Mouse (Mus musculus) left cerebral cortex, postnatal 25 days (tissue): Measurements from ENCODE around the gene Tns3. TPM values are rescaled to one million over a fixed set of nuclear protein-coding genes. Genes with fewer than 3 reads are reported as not detected.
A peak's percentile ranks its signal among the peaks of the same experiment; 100 is the strongest.

ENCODE experiments used
- DNase-seq, 2 experiments: peaks; one replicate each; pipeline ENCODE4 v3.0.0; 2022; ENCODE audit warnings: low spot score in 2 of 2, mixed read lengths in 1 of 2
- intact Hi-C: fragments of 180-260 bp; cut with DNase I; formaldehyde crosslinking; loops from one replicate; pipeline ENCODE4 v1.15.1; 2025
- total RNA-seq, 2 experiments: library from RNA; stranded (reverse); gene quantifications; 2 replicates each; pipeline ENCODE4 v1.2.3; 2021

Gene Tns3
- total RNA-seq, 2 experiments from 2014 or later, result 34.9 to 38.3 TPM

DNA sequence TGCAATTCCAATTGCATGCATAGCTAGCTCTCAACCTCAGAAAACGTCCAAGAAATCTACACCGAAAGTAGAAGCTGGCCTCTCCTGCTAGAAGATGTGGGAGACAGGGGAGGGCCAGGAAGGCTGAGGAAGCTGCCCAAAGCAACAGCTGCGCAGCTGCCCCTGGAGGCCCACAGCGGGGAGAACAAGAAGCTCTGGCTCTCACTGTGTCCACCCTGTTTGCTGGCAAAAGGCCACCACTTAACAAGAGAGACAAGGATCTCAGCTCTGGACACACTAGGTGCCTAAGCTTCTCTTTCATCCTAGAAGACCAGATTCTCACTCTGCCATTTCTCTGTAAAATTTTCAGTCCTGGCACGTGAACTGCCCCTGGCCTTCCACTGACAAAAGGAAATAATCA lies 167.6 kb downstream of the Tns3 start:
- intact Hi-C loops, result no loop called here
- DNase-seq, result peak; percentile 22 to 24

DNA sequence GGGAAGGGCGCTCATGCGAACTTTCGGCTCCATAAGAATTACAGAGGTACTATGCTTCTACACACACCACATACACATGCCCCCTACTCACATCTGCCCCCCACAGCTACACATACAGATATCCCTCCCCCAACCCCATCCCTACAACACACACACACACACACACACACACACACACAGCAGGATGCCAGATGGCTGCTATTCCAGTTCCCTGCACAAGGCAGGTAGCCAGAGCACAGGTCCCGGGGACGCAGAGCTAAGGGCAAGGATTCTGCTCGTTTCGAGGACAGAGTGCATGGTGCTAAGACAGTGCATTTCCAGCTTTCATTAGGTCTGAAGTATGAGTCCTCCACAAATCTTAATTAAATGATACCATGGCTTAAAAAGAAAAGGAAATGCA lies 168.5 kb downstream of the Tns3 start:
- DNase-seq, result no peak
- intact Hi-C loops, result no loop called here

DNA sequence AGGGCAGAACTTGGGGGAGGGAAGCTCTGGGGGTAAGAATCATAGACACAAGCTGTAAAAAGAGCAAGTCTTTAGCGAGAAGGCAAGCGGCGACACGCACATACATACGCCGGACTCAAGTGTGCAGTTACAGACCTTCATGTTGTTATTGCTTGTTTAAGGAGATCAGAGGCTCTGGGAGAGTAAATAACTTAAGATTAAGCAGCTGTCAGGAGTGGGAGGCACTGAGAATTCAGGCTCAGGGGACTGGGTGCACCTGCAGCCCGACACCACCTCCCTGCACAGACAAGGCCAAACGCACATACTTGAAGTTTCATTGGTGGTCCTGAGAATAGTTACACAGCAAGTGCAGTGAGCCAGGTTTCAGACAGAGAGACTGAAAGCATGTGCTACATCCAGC lies 169.3 kb downstream of the Tns3 start:
- no peak for DNase-seq
- intact Hi-C loops, result no loop called here

DNA sequence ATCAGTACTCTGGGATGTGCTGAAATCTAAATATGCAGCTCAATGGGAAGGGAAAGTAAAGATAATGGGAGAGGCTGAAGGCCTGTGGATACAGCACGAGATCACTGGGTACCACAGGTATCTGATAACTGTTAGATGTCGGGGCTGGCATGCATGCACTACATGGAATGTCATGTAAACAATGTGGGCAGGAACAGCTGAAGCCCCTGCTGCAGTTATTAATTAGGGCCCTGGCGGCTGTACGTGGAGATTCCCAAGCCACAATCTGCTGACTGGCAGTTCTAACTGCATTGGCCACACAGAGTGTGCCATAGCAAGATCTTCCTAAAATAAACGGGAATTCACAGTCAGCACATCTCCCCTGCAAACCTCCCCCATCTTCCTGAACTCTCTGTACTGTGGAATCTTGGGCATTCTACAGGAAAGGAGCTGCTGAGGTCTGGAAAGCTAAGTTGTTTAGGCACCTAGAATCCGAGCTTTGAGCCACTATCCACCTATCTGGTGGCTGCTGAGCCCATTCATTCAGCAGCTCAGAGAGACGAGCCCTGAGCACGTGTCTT lies 170.3 kb downstream of the Tns3 start:
- DNase-seq, result peak in 1 of 2 experiments; percentile 54
- intact Hi-C loops, result no loop called here

DNA sequence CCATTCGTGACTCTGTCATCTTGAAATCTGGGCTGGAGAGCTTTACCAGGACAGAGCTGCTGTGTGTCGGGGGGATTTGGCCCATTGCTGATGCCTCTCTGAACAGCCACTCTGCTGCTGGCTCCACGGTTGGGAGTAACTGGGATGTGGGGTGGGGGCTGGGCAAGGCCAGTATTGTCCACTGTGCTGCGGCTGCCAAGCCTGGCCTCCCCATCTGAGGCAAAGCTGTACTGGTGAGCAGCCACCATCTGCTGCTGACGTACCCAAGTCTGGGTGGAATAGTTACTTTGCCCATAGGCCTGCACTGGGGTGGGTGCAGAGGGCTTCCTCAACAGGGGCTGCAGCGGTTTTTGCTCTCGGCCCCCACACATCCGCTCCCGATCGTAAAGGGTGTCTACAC lies 172.0 kb downstream of the Tns3 start:
- intact Hi-C loops, result no loop called here

DNA sequence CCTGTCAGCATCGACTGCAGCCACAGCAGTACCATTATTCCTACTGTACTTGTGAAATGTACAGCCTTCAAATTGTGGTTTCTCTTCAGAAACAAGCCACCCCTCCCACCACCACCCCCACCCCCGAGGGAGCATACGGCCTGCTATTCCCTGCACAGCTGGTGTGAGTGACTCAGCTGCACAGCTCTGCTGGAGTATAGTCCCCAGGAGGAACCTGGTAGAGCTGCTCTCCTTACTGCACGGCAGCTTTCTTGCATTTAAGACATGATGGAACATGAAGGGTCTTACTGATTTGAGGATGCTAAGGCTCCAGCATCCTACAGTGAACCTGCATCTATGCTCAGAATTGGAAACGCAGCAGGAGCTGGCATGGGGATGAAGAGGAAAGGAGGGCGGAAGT lies 176.1 kb downstream of the Tns3 start:
- intact Hi-C loops, result no loop called here
- DNase-seq, result peak; percentile 51 to 75

More for the DNA sequence above, 172.0 kb downstream of the Tns3 start:
- peak; percentile 14 to 54 for DNase-seq

DNA sequence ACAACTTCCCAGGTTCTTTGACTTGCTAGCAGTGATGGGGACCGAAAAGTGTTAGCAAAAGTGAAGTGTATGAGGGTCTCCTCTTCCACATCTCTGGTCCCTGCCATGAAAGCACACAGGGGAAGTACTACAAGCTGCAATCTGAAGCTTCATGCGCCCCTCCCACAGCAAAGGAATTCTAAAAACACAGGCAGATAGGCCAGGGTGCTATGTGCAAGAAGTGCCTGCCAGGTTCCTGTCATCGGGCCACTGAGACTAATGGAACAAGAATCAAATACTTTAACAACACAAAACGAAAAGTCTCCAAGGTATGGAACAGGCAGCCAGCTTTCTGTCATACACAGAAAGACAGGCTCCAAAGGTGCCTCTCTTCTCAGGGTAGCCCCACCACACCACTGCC lies 177.8 kb downstream of the Tns3 start:
- DNase-seq, result no peak
- intact Hi-C loops, result no loop called here

DNA sequence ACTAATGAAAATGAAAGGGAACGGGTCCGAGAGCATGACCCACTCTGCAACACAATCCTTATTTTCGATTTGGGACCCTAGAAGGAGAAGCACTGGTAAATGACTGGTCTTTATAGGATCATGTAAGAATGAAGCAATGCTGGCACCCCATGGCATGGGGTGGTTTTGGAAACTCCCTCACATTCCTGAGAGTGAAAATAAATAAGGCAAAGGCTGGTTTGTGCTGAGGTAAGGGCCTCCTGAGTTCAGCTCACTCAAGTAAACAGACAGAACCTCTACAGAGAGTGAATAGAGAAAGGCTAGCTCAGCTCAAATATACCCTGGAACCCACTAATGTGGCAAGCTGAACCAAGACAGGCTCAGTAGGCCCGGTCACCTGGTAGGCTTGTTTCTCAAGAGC lies 179.8 kb downstream of the Tns3 start:
- intact Hi-C loops, result no loop called here

DNA sequence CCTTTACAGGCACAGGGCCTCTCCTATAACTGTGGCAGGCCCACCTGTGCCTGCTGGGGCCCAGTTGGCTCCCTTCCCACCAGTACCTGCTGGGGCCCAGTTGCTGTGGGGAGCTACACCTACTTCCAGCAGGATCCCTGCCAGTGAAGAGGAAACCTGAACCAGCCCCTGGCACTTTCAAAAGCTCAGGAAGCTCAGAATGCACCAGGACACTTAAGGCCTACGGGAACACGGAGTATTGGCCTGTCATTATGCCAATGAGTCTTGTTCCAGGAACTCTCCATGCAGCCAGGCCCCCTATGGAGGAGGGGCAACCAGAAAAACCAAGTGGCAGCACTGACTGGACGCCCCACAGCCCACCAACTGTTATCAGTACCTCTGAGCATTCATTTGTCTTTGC lies 181.6 kb downstream of the Tns3 start:
- no peak for DNase-seq
- intact Hi-C loops, result no loop called here

More for the DNA sequence above, 179.8 kb downstream of the Tns3 start:
- no peak for DNase-seq

DNA sequence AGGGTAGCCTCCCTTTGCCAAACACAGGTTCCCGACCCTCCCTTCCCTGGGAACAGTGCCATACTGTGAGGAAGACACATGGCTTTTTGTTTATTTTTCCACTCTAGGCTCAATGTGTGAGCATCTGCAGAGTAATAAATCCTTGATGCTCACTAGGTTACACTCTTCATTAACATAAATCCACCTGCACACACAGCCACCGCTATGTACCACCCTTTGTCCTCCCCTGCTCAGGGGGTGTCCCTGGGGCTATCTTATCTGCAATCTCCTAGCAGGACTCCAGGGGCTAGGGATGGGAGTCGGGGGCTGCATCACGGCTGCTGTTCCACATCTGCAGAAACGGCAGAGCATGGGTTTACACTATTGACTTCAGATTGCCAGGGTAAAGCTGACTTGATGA lies 182.4 kb downstream of the Tns3 start:
- DNase-seq, result no peak
- intact Hi-C loops, result no loop called here

DNA sequence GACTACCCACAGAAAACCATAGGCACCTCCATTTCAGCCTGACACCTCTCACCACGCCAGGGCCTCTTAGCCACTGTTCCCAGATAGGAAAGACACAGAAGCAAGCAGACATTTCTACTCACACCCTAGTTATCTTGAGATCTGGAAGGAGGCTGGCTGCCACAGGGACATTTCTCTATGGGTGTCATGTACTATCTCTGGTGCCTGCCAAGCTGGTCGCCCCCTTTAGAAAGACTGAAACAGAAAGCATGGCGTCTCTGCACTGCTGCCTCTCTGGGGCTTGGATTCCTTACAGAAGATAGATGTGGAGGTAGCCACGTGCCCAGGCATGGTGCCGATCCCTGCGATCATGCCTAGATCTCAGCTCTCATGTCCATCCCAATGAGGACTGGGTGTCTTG lies 182.8 kb downstream of the Tns3 start:
- DNase-seq, result peak in 1 of 2 experiments; percentile 57
- intact Hi-C loops, result no loop called here

DNA sequence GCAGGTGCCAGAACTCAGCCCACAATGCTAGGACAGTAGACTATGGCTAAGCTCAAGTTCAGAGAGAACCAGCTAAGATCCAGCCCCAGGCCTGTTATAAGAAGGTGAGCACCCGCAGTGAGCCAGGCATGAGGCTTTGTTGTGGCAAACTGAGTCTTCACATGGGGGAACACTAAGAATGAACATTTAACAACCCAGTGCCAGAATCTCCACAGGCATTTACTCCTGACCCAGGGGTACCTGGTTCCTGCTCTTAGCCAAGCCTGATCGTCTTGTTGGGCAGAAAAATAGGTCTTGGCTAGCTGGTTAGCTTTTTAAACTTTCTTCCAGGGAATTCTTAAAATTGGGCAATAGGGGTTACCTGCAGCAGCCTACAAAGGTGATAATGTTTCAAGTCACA lies 184.5 kb downstream of the Tns3 start:
- DNase-seq, result no peak
- intact Hi-C loops, result no loop called here

DNA sequence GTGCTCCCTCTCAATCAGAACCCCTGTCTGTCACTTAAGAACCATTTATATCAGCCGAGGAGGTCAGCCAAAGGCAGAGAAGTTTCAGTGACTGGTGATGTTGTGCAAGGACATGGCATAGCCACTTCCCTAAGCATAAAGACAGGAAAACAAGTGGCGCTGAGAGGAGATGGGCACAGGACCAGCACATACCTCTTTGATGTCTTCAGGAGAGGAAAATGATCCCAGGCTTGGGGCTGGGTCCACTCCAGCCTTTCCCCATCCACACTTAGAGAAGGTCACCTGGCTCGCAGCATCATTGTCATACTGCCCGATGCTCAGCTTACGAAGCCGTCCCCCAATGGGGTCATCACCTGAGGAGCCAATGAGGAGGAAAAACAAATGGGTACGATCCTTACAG lies 185.0 kb downstream of the Tns3 start:
- intact Hi-C loops, result no loop called here
- DNase-seq, result no peak

DNA sequence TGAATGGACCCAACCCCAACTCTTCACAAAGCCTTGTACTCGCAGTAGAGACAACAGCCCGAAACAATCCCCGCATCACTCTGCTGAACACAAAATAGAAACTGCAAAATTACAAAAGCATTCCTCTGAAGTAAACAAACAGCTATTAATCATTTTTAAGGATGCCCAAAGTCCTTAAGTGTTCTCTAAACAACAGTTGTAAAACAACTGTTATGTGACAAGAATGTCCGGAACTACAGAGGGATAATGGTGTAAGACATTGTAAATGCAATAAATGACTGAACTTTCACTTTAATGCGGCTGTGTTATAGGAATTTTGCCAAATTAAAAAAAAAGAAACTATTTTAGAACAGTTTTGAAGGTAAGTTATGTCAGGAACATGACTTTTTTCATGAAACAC lies 190.7 kb downstream of the Tns3 start:
- DNase-seq, result no peak
- intact Hi-C loops, result no loop called here

DNA sequence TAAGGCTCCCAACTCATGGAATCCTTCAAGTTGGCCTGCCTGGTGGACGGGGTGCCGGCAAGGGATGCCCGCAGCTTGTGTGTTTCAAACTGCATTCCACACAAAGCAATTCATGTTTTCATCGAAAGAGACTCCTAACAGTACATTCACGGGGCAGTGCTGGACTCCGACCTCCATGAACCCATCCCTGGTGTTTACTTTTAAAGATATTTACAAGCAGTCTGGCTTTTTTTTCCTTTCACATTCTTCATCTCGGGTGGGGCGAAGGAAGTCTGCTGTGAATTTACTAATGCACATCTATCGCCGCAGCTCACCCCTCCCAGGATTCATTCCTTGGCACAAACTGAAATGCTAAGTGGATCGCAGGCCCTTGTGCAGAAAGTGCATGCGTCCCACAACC lies 191.9 kb downstream of the Tns3 start:
- intact Hi-C loops, result no loop called here
- no peak for DNase-seq

DNA sequence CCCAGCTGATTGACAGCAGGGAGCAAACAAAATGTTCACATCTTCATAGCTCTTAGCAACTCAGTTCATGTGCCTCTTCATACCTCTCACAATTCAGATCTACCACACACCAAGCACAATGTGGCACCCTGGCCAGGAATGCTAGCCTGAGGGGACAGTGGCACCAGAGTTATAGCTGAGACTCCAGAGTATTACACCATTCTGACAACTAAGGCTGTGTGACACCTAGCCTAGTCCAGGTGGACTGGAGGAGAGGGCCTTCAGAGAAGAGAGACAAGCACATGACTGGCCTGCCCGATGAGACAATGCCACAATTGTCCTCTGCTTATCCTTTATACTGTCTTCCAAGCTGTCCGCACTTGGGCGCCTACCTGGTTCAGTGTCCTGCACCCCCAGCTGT lies 192.8 kb downstream of the Tns3 start:
- intact Hi-C loops, result no loop called here
- no peak for DNase-seq

DNA sequence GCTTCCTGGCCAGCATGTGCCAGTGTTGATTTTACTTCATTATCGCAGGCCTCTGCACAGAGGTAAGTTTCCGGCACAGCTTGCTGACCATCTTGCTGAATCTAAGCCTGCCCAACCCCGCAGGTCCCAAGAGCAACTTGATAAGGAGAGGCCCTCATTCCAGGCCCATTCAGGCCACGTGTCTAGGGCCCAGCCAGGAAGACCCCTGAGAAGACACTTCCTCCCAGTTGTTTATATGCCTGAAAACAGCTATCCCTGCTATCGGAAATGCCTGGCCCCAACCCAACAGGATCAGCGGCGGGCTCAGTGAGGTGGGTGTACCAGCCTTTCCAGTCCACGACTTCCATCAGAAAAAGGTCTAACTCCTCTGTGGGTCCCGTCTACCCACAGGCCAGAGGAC lies 194.8 kb downstream of the Tns3 start:
- intact Hi-C loops, result loop anchor here (5.0 kb wide), 1 partner anchor 53 kb away; no protein-coding TSS in a partner anchor
- no peak for DNase-seq

DNA sequence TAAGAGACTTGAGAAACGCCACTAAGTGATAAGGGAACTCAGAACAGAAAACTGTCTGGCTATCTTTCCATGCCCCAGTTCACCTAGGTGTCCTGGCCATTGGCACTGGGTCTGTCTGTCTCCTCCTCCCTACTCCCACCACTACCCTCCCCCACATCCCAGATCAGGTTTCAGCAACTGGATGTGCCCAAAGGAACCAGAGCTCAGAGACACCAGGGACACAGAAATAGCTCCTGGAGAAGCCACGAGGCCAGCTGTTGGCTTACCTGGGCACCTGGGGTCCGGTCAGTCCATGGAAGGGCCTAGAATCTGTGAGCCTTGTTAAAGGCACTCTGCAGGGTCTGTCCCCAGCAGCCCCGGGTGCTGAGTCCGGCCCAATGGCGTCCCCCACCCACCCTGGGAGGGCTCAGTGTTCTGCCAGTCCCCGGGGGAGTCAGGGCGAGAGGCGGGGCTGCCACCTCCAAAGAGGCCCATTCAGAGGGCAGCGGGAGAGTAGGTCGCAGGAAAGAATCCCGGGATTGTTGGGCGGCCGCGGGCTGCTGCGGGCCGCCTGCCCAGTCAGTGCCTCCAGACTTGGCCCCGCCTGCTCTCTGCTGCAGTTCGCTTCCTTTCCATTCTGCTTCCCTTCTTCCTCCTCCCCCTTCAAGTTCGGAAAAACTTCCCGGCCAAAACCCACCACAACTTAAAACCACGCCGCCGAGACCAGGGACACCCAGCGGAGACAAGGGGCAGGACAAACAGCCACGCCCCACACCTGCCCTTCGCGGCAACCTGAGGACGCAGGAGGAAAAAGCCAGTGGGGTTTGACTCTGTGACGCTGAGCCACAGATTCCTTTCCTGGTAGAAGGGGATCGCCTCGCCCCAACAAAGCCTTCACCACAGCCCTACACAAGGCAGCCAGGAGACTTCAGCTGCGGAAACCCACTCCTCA lies 195.9 kb downstream of the Tns3 start:
- peak; percentile 65 to 78 for DNase-seq
- intact Hi-C loops, result loop anchor here (5.0 kb wide), 1 partner anchor 54 kb away; no protein-coding TSS in a partner anchor

DNA sequence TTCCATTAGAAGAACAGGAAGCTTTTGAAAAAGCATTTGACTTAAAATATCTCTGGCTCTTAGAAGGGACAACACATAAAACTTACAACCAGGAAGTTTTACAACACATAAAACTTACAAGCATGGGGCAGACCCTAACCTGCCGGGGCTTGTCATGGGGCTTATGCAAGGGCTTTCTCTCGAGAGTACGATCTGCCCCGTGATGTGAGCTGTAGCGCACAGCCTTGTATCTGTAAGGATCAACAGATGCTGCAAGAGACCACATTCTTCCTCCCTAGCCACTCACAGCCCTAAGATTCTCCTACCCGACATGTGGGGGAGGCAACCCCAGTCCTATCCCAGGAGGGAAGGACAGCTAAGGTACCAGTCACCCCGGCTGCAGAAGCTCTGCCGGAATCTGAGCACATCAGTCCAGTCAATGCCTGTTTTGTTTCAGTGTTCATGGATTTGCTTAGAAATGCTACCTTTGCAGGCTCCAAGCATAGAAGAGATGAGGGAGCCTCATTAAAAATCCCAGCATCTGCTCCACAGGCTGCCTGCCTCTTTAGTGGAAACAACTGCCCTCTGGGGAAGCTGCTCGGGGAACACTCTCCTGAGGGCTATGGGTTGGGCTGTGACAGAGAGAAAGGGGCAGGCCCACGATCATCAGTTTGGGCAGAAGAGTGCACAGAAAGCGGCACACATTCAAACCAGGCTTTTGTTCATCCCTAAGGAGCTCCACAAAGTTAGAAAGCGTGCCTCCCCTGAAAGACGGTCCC lies 196.8 kb downstream of the Tns3 start:
- peak in 1 of 2 experiments; percentile 18 for DNase-seq
- intact Hi-C loops, result loop anchor here (5.0 kb wide), 1 partner anchor 55 kb away; no protein-coding TSS in a partner anchor

DNA sequence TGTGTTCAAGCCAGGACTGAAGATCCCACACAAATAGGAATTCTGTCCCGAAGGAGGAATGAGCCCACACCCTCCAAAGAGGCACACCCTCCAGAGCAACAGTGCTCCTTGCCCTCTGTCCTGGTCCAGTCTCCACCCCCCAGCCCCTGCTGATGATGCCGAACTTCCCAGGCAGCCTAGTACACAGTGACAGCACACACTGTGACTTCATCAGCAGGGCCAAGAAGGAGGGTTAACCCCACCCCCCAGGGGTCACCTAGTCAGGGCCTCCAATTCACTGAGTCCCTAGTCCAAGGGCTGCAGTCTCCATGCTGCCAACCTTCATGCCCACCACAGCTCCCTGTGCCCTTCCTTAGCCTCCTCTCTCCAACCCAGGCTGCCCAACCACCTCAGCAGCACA lies 200.5 kb downstream of the Tns3 start:
- no peak for DNase-seq

More for the DNA sequence above, 200.5 kb downstream of the Tns3 start:
- intact Hi-C loops, result no loop called here
